Mouse (Mus musculus) 3134 (cell line): ENCODE data around the gene Rpl29.

ENCODE experiments used
- DNase-seq: peaks from one replicate; pipeline ENCODE4 v3.0.0-alpha.2; 2011; ENCODE audit warnings: low spot score; ENCODE audit not compliant: insufficient read length; ENCODE audit errors: extremely low read depth

Gene Rpl29

DNA sequence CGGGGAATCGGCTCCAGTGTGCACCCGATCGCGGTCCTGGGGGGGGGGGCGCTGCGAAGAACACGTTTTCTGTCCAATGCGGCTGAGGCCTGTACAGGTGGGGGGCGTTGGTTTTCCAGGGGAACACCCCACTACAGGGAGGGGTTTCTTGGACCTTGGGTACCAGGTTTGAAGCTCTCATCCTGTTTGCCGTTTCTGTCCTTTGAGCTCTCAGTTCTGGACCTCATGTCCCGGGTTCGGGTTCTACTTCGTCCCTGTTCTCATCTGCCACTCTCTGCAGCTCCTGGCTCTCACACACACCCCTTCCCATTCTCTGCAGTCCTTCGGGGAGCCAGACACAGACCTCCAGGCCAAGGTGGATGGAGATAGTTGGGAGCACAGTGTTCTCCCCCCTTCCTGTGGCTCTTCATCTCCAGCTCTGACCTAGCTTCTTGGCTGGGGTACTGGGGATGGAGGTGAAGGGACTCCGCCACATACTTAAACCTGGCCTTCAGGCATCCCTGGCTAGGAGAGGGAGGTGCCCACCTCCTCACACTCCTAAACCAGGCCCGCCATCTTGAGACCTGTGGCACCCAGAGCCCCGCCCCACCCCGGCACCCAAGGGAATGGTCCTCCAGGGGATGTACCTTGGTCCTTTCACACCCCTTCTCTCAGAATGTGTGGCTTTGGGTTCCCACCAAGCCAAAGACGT, 25.0 kb downstream of the Rpl29 start:
- peak; percentile 41 for DNase-seq

DNA sequence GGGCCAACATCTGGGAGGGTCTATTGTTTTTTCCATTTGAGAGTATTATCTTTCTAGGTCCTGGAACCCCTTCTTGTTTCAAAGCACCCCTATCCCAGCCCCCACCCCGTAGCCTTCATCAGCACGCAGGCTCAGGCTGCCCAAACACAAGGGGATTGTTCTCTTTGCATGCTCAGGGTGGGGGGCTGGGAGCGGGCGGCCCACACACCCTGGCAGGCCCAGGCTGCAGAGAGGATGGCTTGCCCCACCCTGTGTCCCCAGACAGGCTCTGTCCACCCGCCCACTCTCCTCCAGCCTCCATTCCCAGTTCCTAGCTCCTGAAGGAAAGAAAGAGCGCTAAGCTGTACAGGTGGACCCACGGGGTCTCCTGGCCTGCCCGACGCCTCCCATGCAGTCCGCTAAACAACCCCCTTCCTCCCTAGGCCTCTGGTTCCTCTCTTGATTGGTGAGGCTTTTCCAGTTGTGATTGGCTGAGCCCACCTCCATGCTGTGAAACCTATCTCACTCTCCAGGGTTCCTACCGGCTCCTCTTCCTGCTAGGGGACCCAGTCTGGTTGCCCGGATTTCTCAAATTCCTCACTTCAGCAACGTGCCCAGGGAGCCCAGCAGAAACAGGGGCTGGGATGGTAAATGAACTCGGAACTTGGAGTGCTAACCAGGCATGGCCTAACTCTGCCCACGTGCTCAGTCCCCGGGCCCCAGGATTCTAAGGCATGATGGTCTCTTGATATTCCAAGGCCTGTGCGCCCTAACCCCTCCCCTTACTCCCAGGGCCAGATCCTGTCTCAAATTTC, 25.8 kb downstream of the Rpl29 start:
- no peak for DNase-seq

- no peak for DNase-seq
These were observed 27.3 kb downstream of the Rpl29 start for GRCm38 (mm10) chr9:106456325-106457162.

- DNase-seq, result no peak
These were observed 27.9 kb downstream of the Rpl29 start for GRCm38 (mm10) chr9:106457163-106457559.

DNA sequence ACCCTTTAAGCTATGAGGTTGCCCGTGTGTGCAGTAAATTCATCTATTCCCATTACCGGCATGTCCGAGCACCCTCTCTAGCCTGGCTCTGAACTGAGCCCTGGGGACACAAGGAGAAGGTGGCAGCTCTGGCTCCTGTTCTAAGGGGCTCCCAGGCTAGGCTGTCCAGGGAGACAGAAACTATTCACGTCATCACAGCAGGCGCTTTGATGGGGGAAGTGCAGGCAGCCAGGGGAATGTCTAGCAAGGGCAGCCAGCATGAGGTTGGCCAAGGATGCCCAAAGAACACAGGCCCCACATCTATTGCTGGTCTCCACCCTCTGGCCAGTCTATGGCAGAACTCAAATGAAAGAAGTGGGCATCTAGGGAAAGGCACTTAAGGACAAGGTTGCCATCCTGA, 28.7 kb downstream of the Rpl29 start:
- DNase-seq, result no peak

GRCm38 (mm10) chr9:106459946-106460345, 30.7 kb downstream of the Rpl29 start:
- DNase-seq, result no peak

DNA sequence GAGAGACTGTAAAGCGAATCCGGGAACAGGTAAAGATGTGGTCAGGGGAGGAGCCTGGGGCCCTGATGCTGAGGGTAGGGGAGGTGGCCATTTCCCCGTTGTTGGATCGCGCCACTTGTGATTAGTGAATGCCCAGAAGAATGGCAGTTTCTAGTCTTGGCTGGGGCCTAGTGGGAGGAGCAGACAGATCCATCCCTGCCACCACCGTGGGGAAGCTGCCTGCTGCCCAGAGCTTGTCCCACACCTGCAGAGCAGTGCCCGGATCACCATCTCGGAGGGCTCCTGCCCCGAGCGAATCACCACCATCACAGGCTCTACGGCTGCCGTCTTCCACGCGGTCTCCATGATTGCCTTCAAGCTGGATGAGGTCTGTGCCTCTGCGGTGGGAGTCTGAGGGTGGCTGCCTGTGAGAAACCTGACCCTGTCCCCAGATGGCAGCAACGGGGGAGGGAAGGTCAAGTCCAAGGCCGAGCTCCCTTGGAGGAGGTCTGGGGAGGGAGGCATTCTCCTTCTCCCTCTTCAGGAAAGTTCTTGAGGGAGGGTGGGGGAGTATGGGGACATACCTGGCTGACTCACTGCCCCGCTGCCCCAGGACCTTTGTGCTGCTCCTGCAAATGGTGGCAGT, 31.3 kb downstream of the Rpl29 start:
- no peak for DNase-seq

DNA sequence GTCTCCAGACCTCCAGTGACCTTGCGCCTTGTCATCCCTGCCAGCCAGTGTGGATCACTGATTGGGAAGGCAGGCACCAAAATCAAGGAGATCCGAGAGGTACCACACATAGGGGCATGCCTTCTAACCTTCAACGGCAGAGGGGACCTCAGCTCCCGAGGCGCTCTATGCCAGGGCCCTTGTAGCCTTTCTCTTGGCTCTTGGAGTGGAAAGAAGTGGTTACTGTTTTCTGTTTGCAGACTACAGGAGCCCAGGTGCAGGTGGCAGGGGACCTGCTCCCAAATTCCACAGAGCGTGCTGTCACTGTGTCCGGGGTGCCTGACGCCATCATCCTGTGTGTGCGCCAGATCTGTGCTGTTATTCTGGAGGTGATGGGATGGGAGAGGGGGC, 31.8 kb downstream of the Rpl29 start:
- DNase-seq, result no peak

DNA sequence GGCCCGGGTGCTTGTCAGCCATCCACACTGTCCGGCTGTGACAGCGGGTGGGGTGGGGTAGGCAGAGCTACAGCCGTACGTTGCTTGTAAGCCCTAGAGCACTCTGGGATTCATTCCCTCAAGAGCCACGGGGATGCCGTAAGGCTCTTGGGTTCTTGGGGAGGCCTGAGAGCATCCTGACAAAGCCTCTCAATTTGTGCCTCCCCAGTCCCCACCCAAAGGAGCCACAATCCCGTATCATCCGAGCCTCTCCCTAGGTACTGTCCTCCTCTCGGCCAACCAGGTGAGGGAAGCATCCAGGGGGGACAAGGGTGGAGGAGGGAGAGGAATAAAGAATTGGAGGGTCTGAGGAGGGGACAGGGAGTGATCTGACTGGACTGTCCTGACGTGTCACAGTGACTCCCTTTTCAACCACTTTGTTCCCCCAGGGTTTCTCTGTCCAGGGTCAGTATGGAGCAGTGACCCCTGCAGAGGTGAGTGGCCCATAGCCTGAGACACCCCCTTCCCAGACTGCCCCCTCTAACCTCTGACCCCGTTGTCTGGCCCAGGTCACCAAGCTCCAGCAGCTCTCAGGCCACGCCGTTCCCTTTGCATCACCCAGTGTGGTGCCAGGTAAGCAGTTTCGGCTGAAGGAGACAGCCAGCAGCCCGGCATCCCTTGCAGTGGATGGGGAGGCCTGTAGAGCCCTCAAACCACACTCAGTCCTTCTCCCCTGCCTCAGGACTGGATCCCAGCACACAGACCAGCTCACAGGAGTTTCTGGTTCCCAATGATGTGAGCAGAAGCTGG, 32.6 kb downstream of the Rpl29 start:
- no peak for DNase-seq

DNA sequence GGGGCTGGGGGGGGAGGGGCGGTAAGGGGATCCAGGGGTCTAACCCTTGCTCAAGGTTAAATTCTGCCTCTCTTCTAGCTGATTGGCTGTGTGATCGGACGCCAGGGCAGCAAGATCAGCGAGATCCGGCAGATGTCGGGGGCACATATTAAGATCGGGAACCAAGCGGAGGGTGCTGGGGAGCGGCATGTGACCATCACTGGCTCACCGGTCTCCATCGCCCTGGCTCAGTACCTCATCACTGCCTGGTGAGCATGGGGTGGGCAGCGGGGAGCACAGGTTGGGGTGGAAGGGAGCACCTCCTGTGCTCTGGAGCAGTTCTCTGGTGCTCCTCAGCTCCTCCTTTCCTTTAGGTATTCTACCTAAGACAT, 33.2 kb downstream of the Rpl29 start:
- DNase-seq, result no peak

DNA sequence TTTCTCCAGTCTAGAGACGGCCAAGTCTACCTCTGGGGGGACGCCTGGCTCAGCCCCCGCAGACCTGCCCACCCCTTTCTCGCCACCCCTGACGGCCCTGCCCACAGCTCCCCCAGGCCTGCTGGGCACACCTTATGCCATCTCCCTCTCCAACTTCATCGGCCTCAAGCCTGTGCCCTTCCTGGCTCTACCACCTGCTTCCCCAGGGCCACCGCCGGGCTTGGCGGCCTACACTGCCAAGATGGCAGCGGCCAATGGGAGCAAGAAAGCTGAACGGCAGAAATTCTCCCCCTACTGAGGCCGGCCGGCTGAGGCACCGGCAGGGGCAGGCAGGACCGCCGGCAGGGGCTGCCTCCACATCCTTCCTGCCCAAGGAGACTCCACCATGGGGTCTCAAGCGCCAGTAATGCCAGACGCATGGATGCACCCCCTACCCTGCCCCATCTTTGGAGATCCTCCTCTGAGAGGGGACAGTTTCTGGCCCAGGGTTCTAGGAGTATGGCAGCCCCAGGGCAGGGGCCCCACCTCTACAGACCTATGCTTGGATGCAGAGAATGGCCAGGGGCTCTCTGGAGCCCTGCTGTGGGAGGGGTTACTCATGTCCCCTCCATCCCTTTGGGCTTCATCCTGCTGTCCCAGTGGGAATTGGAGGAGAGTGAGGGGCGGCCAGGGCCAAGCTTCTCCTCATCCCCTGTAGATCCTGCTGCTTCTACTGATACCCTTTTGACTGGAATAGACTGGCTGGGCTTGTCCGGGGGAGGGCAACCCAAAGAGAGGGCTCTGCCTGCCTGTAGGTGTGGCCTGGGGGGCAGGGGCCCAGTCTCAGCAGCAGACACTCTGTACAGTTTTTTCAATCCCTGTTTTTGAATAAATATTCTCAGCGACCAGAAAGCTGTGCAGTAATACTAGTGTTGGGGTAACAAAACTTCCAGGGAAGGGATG, 34.1 kb downstream of the Rpl29 start:
- no peak for DNase-seq

GRCm38 (mm10) chr9:106464751-106465541, 35.7 kb downstream of the Rpl29 start:
- no peak for DNase-seq

GRCm38 (mm10) chr9:106465571-106466200, 36.4 kb downstream of the Rpl29 start, which contains the start of gene Gpr62:
Gene Gpr62, minus strand, starts transcription at chr9:106465938.
- no peak for DNase-seq

- DNase-seq, result no peak
These were observed 37.5 kb downstream of the Rpl29 start for GRCm38 (mm10) chr9:106466721-106467120.

DNA sequence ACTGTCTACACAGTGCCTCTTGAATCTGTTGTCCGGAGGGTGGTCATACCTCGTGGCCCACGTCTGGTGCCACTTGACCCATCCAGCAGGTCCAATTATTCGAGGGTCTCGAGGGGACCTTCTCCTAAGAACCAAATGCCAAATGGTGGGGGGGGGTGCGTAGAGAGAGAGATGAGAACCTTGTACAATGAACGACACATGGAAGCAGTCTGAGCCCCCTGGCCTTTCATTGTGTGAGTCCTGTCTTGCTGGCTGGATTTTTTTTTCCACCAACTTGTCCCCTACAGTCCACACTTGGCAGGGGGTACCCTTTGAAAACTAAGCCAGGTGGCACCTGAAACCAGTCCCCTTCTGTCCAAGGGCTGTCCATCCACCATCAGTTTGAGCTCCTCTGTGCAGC, 38.5 kb downstream of the Rpl29 start:
- DNase-seq, result no peak

GRCm38 (mm10) chr9:106469317-106469716, 40.1 kb downstream of the Rpl29 start:
- DNase-seq, result no peak

DNA sequence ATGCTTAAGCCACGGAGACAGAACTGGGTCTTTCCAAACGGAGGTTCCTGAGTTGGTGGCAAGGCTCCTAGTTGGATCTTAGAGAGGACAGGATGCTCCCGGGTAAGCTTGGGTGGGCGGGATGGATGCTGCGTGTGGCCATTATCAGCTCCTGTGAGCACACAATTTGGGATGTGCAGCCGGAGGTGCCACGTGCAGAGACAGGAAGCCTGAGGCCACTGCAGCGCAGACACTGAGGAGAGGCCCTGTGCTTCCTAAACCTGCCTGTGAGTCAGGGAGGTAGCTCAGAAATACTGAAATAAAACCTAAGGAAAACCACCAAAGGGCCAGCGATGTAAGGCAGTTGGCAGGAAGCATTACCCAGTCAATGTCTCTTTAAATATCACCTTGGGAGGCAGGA, 40.5 kb downstream of the Rpl29 start:
- no peak for DNase-seq
